Mouse (Mus musculus) left cerebral cortex, adult 9 months (tissue): ENCODE data around the gene Tmprss9.
A peak's percentile ranks its signal among the peaks of the same experiment; 100 is the strongest.

Experiments
- DNase-seq, 2 experiments: peaks; one replicate each; pipeline ENCODE4 v3.0.0; 2022; ENCODE audit warnings: low spot score in 2 of 2

The Tmprss9 gene

GRCm38 (mm10) chr10:80915260-80915659 is 43.6 kb downstream of the Tmprss9 start:
- DNase-seq, result no peak

GRCm38 (mm10) chr10:80915736-80916135 is 44.1 kb downstream of the Tmprss9 start:
- DNase-seq, result no peak

- DNase-seq, result no peak
Observed at GRCm38 (mm10) chr10:80917336-80917778, 45.7 kb downstream of the Tmprss9 start.

GRCm38 (mm10) chr10:80917779-80918434 is 46.3 kb downstream of the Tmprss9 start, which contains the start of gene Lmnb2:
Gene Lmnb2 (minus strand): TSS chr10:80918245.
- DNase-seq, result peak; percentile 70 to 85

GRCm38 (mm10) chr10:80921923-80922322 is 50.3 kb downstream of the Tmprss9 start:
- DNase-seq, result no peak

- DNase-seq, result no peak
Observed at GRCm38 (mm10) chr10:80925472-80925871, 53.8 kb downstream of the Tmprss9 start.

GRCm38 (mm10) chr10:80928586-80929298 is 57.1 kb downstream of the Tmprss9 start:
- peak; percentile 77 to 93 for DNase-seq

GRCm38 (mm10) chr10:80929299-80930226 is 57.9 kb downstream of the Tmprss9 start, which contains the start of gene Gadd45b:
Gene Gadd45b (plus strand): TSS chr10:80930073.
- DNase-seq, result peak; percentile 95 to 99

GRCm38 (mm10) chr10:80930361-80931152 is 58.9 kb downstream of the Tmprss9 start:
- peak in 1 of 2 experiments; percentile 59 for DNase-seq

- no peak for DNase-seq
Observed at GRCm38 (mm10) chr10:80931153-80931671, 59.6 kb downstream of the Tmprss9 start.

- DNase-seq, result no peak
Observed at GRCm38 (mm10) chr10:80931695-80932094, 60.0 kb downstream of the Tmprss9 start.

GRCm38 (mm10) chr10:80932206-80932605 is 60.6 kb downstream of the Tmprss9 start:
- no peak for DNase-seq

- no peak for DNase-seq
Observed at GRCm38 (mm10) chr10:80932700-80933420, 61.2 kb downstream of the Tmprss9 start.

GRCm38 (mm10) chr10:80933421-80933979 is 61.9 kb downstream of the Tmprss9 start:
- DNase-seq, result no peak

GRCm38 (mm10) chr10:80934136-80934985 is 62.7 kb downstream of the Tmprss9 start:
- DNase-seq, result no peak

GRCm38 (mm10) chr10:80935241-80935640 is 63.6 kb downstream of the Tmprss9 start:
- DNase-seq, result no peak

GRCm38 (mm10) chr10:80935698-80936097 is 64.0 kb downstream of the Tmprss9 start:
- DNase-seq, result no peak

- DNase-seq, result no peak
Observed at GRCm38 (mm10) chr10:80936135-80936809, 64.6 kb downstream of the Tmprss9 start.
